Mouse (Mus musculus): ENCODE measurements around the gene H13.

DNA sequence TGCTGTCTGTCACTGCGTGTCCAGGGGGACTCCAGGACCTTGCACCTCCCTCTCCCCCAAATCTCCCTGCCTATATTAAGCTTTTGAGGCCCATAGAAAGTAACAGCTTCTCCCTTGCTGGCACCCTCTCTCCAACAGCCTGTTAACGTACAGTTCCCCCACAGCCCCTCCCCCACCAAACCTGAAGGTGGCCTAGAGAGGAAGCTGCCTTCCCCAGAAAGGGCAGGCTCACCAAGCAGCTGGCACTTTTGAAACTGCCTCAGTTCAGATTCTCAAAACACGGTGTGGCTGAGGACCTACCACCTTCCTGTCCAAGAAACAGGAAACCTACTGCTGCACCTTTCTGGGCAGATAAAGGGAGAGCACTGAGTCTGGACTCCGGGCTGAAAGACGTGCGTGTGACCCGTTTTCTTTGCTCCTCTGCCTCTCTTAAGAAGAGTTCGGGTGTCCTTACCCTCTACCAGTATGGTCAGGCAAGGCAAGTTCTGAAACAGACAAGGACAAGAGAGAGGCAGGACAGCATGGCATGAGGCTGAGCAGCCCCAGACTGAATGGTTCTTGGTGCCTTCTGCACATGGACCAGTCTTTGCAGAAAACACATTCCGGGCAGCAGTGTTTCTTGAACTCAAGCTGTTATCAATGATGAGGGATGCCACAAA lies 1.9 kb downstream of the H13 start:
- no peak for TF ChIP-seq CTCF (IDR thresholded peaks at IDR 0.05; ENCODE audit: extremely low read depth, insufficient read depth, insufficient read length, insufficient replicate concordance)
- TF ChIP-seq POLR2A (IDR thresholded peaks at IDR 0.05; ENCODE audit: low read depth, low read length), result no peak

All from spleen, adult 2 months (tissue).